Mouse (Mus musculus) naive thymus-derived CD4-positive, alpha-beta T cell, adult 5 months (primary cell): ENCODE results near the gene Jrkl. TPM values are rescaled to one million over a fixed set of nuclear protein-coding genes. Genes with fewer than 3 reads are reported as not detected.

ENCODE experiments used
- polyA plus RNA-seq: library from polyadenylated mRNA; unstranded; fragments of 100-300 nt; shearing (Covaris generic); gene quantifications from one replicate; pipeline ENCODE4 v1.2.1, GENCODE M21; 2017

Jrkl gene
- 2.6 TPM for polyA plus RNA-seq

GRCm38 (mm10) chr9:13245481-13245880 lies at the start of gene Jrkl:
TSS of gene Jrkl (minus strand) at chr9:13245829.

GRCm38 (mm10) chr9:13246815-13247638 lies 1.4 kb upstream of the Jrkl start, which contains the start of gene Ccdc82:
TSS of gene Ccdc82 (plus strand) at chr9:13246955.

Other genes with a start within 250 kb of the Jrkl start
- 33.7 TPM for gene Ccdc82, start 1.1 kb upstream of the Jrkl start, polyA plus RNA-seq
- gene Maml2, start 52.1 kb upstream of the Jrkl start, polyA plus RNA-seq: 23.6 TPM
- not detected for gene Gm17571, start 200.9 kb upstream of the Jrkl start, polyA plus RNA-seq